Mouse (Mus musculus) mammary gland, adult 2 months (tissue): ENCODE data around the gene Vmn2r101. TPM values are rescaled to one million over a fixed set of nuclear protein-coding genes. Genes with fewer than 3 reads are reported as not detected.

ENCODE experiments used
- polyA plus RNA-seq: library from polyadenylated mRNA; depleted of rRNA; stranded (reverse); fragments of >200 nt; gene quantifications from 2 replicates; pipeline ENCODE4 v1.2.3, GENCODE M21; 2012; ENCODE audit warnings: low replicate concordance; rRNA removed

The Vmn2r101 gene
- polyA plus RNA-seq, result not detected in 2 replicates

DNA sequence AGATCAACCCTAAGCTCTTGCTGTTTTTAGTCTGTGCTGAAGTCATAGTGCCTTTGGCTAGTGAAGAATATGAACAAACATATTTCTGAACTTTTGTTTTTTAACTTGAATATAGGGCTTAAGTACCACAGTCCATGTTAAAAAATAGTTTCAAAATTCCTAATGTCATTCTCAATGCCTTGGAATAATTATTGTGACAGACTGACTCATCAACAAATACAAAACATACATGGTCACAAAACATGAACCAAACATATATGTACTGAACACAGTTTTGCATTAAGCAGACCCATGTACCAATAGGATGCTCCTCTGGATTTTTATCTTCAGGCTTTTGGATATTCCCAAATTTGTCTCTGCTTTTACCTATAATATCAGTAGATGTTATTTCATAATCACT, at the start of gene Vmn2r101:
Gene Vmn2r101, plus strand, starts transcription at position 301 of the 400 bp plus-strand sequence.

DNA sequence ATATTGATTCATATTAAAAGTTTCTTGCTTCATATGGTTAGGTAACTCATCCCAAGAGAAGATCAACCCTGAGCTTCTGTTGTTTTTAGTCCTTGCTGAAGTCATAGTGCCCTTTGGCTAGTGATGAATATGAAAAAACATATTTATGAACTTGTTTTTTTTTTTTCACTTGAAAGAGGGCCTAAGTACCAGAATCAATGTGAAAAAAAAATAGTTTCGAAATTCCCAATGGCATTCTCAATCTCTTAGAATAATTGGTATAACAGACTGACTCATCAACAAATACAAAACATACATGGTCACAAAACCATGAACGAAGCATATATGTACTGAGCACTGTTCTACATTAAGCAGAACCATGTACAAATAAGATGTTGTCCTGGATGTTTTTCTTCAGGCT, 83.0 kb downstream of the Vmn2r101 start, which contains the start of gene Vmn2r102:
Gene Vmn2r102, plus strand, starts transcription at position 301 of the 400 bp plus-strand sequence.

Other genes starting within 250 kb of the Vmn2r101 start
- not detected in 2 replicates for gene Vmn2r99, start 215.3 kb upstream of the Vmn2r101 start, polyA plus RNA-seq
- gene Vmn2r100, start 72.5 kb upstream of the Vmn2r101 start, polyA plus RNA-seq, result not detected in 2 replicates
- gene Vmn2r102, start 83.1 kb downstream of the Vmn2r101 start, polyA plus RNA-seq, result not detected in 2 replicates
- not detected in 2 replicates for gene Vmn2r103, start 196.1 kb downstream of the Vmn2r101 start, polyA plus RNA-seq